Mouse (Mus musculus) brain, embryonic 18.5 days (tissue): ENCODE results near the gene Tmem52.
"Not testable (repeated sequence)": the region's sequence is repeated elsewhere in the genome, so short reads cannot be mapped to it uniquely, and the experiment has no call there.

Experiments
- DNase-seq: peaks from one replicate; pipeline ENCODE4 v3.0.0-alpha.2; 2012; ENCODE audit warnings: low read depth, low spot score

Tmem52 gene

GRCm38 (mm10) chr4:155468952-155469351, at the start of gene Tmem52:
Gene Tmem52, plus strand, starts transcription at chr4:155469114.
- no peak for DNase-seq

- no peak for DNase-seq
Measured at GRCm38 (mm10) chr4:155420137-155420536, 48.8 kb upstream of the Tmem52 start.

GRCm38 (mm10) chr4:155421412-155422370, 47.2 kb upstream of the Tmem52 start:
- DNase-seq: not testable (repeated sequence)

GRCm38 (mm10) chr4:155423988-155424387, 44.9 kb upstream of the Tmem52 start:
- DNase-seq: no peak

GRCm38 (mm10) chr4:155426272-155426671, 42.6 kb upstream of the Tmem52 start:
- DNase-seq: no peak

GRCm38 (mm10) chr4:155428442-155428841, 40.5 kb upstream of the Tmem52 start:
- no peak for DNase-seq

- no peak for DNase-seq
Measured at GRCm38 (mm10) chr4:155429202-155429601, 39.7 kb upstream of the Tmem52 start.

- DNase-seq: no peak
Measured at GRCm38 (mm10) chr4:155432358-155432757, 36.6 kb upstream of the Tmem52 start.

GRCm38 (mm10) chr4:155433993-155434392, 34.9 kb upstream of the Tmem52 start:
- DNase-seq: no peak

- DNase-seq: no peak
Measured at GRCm38 (mm10) chr4:155442808-155443207, 26.1 kb upstream of the Tmem52 start.

GRCm38 (mm10) chr4:155451597-155451996, 17.3 kb upstream of the Tmem52 start:
- DNase-seq: no peak

GRCm38 (mm10) chr4:155458575-155458974, 10.3 kb upstream of the Tmem52 start:
- no peak for DNase-seq

- DNase-seq: no peak
Measured at GRCm38 (mm10) chr4:155463050-155463449, 5.9 kb upstream of the Tmem52 start.

GRCm38 (mm10) chr4:155463611-155464010, 5.3 kb upstream of the Tmem52 start:
- no peak for DNase-seq

GRCm38 (mm10) chr4:155464061-155464460, 4.9 kb upstream of the Tmem52 start:
- no peak for DNase-seq

- no peak for DNase-seq
Measured at GRCm38 (mm10) chr4:155465607-155466006, 3.3 kb upstream of the Tmem52 start.

- DNase-seq: no peak
Measured at GRCm38 (mm10) chr4:155466080-155466479, 2.8 kb upstream of the Tmem52 start.

- no peak for DNase-seq
Measured at GRCm38 (mm10) chr4:155467237-155468010, 1.5 kb upstream of the Tmem52 start.

GRCm38 (mm10) chr4:155469590-155470262, 812 bp downstream of the Tmem52 start:
- DNase-seq: no peak

GRCm38 (mm10) chr4:155470263-155470953, 1.5 kb downstream of the Tmem52 start:
- no peak for DNase-seq

GRCm38 (mm10) chr4:155470997-155471396, 2.1 kb downstream of the Tmem52 start:
- no peak for DNase-seq
